Mouse (Mus musculus) kidney, adult 2 months (tissue): Measurements from ENCODE around the gene A430078G23Rik. TPM values are rescaled to one million over a fixed set of nuclear protein-coding genes. Genes with fewer than 3 reads are reported as not detected.

Experiments
- DNase-seq: peaks from one replicate; pipeline ENCODE4 v3.0.0; 2021
- H3K27ac ChIP-seq: fragments of 200-500 bp; 2 replicates; pipeline ENCODE4 v1.5.1; 2012; ENCODE audit warnings: low read depth, low read length, control low read depth, inconsistent platforms; ENCODE audit not compliant: insufficient read depth
- H3K27me3 ChIP-seq: fragments of 200-500 bp; replicated peaks from 2 replicates; pipeline ENCODE4 v1.6.1; 2012; ENCODE audit warnings: mild to moderate bottlenecking, moderate library complexity, low read length, inconsistent platforms; ENCODE audit not compliant: control insufficient read depth, insufficient read depth
- H3K36me3 ChIP-seq: fragments of 200-500 bp; 2 replicates; pipeline ENCODE4 v1.6.1; 2012; ENCODE audit warnings: mild to moderate bottlenecking, moderate library complexity, low read length, inconsistent platforms; ENCODE audit not compliant: control insufficient read depth, insufficient read depth
- H3K4me1 ChIP-seq: fragments of 200-500 bp; 2 replicates; pipeline ENCODE4 v1.6.1; 2011; ENCODE audit warnings: low read length; ENCODE audit not compliant: control insufficient read depth, insufficient read depth
- H3K4me3 ChIP-seq: fragments of 200-500 bp; 2 replicates; pipeline ENCODE4 v1.5.1; 2011; ENCODE audit warnings: mild to moderate bottlenecking, low read depth, low read length, control low read depth; ENCODE audit not compliant: insufficient read depth
- CTCF ChIP-seq: fragments of 200-500 bp; conservative IDR thresholded peaks from 2 replicates; pipeline ENCODE4 v1.5.1; 2011; ENCODE audit warnings: low read depth, mild to moderate bottlenecking, control low read depth, low read length, moderate library complexity, mixed read lengths; ENCODE audit not compliant: insufficient read depth, insufficient read length
- POLR2A ChIP-seq: fragments of 200-500 bp; IDR thresholded peaks from one replicate; pipeline ENCODE4 v1.6.1; 2011; ENCODE audit warnings: low read depth, low read length, control low read depth
- WGBS: fragments of 180-500 bp; shearing (Covaris S2); methylation state at CpG from one replicate; pipeline ENCODE4 v1.1.7; 2018; 5-methylcytosine and 5-hydroxymethylcytosine counted together
- polyA plus RNA-seq: library from polyadenylated mRNA; depleted of rRNA; stranded (reverse); fragments of >200 nt; gene quantifications from 2 replicates; pipeline ENCODE4 v1.2.3, GENCODE M21; 2012

Gene A430078G23Rik
- polyA plus RNA-seq, 1 experiment = 1.1 TPM

DNA sequence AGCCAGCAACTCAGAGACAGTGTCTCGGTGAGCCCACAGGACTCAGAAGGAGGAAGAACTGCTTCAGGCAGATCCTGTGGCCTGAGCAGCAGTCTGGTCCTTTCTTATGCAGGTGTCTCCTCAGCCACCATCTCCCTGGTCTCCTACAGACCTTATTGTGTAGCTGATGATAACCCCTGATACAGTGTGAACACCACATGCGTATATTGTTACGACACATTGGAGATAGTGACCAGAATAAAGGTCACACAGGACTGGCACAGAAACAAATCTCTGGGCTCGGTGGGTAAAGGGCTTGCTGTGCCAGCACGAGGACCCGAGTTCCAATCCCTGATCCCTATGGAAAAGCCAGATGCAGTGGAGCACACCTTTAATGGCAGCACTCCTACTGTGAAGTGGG lies 62.4 kb downstream of the A430078G23Rik start:
- TF ChIP-seq CTCF (no peak), POLR2A (no peak)
- WGBS = 81% methylated on average over 6 of the region's 6 CpGs

DNA sequence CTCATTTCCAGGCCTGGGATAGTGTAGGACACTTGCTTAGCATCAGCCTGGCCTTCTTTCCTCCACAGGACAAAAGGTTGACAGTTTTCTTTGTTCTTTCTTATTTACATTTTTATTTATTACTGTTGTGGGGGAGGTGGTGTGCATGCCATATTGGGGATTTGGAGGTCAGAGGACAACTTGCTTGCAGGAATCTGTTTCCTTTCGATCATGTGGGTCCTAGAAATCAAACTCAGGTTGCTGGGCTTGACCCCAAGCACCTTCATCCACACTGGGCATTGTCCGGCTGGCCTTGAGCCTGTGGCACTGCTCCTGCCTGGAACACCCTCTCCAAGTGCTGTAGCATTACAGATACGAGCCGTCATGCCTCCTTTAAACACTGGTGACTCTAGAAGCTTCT lies 63.6 kb downstream of the A430078G23Rik start:
- no peaks in the 10 kb centered on the region for H3K27me3 ChIP-seq
- TF ChIP-seq CTCF = no peak
- TF ChIP-seq POLR2A = no peak
- no peak for DNase-seq
- H3K4me3 ChIP-seq = no peak overlapping the region
- no peaks in the 10 kb centered on the region for H3K36me3 ChIP-seq
- H3K4me1 ChIP-seq = peaks cover 33% of the 10 kb centered on the region
- peak overlapping the region; percentile 39; the same call in 1 of the 2 replicates for H3K27ac ChIP-seq
- WGBS = 29% methylated on average over 4 of the region's 4 CpGs

More for the DNA sequence above, 62.4 kb downstream of the A430078G23Rik start:
- Histone ChIP-seq H3K36me3 (no peaks in the 10 kb centered on the region), H3K4me1 (peaks cover 34% of the 10 kb centered on the region), H3K27me3 (no peaks in the 10 kb centered on the region), H3K4me3 (no peak overlapping the region), H3K27ac (no peak overlapping the region)
- no peak for DNase-seq

DNA sequence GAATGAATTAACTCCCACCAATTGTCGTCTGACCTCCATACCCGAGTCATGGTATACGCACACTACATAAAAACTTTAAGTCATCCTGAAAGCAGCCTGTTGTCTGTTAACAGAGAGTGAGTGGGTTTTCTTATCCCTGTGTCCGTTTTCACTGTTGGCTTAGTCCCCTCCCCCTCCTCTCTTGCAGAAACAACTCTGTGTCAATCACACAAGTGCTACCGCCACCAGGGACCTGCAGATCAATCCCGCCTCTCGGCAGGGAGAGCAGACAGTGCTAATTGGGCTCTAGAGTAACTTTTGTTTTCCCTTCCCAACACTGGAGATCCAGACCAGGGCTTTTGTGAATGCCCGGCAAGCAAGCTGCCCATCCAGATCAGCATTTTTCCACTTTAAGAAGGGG lies 64.2 kb downstream of the A430078G23Rik start:
- Histone ChIP-seq H3K4me1 (peaks cover 27% of the 10 kb centered on the region), H3K27ac (no peak overlapping the region), H3K36me3 (no peaks in the 10 kb centered on the region), H3K27me3 (no peaks in the 10 kb centered on the region), H3K4me3 (no peak overlapping the region)
- no peak for TF ChIP-seq CTCF
- no peak for TF ChIP-seq POLR2A
- no peak for DNase-seq
- 33% methylated on average over 8 of the region's 8 CpGs for WGBS

DNA sequence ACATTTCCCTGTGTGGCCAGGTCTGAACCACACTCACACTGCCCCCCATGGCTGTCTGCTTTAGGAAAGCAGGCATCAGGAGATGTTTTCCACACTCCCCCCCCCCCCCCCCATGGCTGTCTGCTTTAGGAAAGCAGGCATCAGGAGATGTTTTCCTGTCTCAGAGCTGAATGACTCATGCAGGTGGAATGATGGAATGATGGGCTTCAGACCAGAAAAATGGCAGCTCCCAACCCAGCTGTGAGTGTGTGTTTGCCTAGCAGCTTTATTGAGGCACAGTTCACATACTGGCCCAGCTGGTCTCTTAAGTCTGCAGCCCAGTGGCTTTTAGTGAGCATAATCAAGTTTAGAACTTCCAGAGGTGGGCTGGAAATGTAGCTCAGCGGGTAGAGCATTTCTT lies 64.9 kb downstream of the A430078G23Rik start:
- Histone ChIP-seq H3K27ac (0 out of 2 replicates have a peak overlapping the region, but pooled peaks have one; percentile 9), H3K27me3 (no peaks in the 10 kb centered on the region), H3K4me3 (no peak overlapping the region), H3K36me3 (no peaks in the 10 kb centered on the region), H3K4me1 (peaks cover 27% of the 10 kb centered on the region)
- no peak for TF ChIP-seq CTCF
- TF ChIP-seq POLR2A = no peak
- 87% methylated on average over 1 of the region's 1 CpGs for WGBS
- no peak for DNase-seq

DNA sequence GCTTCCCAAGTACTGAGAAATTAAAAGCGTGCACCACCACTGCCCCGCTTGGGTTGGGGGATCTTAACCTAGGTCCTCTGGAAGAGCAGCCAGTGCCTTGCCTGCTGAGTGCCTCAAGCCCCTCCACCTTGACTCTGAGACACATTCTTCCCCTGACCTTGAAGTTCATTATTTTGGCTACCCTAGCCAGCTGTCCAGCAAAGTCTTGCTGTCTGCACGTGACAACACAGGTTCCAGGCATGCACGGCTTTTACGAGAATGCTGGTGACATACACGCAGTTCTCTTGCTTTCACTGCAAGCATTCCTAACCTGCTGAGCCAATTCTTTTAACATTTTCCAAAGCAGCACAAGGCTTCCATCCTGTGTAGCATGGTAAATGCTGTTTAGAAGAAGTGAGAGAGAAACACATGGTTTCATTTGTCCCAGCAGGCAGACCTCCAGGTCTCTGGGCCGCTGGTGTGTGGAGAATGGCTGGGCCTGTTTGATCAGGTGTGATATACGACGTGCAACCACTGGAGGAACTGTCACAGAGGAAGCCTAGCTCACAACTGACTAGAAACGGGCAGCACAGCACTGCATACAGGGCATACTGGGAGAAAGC lies 67.0 kb downstream of the A430078G23Rik start:
- H3K4me3 ChIP-seq = no peak overlapping the region
- no peaks in the 10 kb centered on the region for H3K27me3 ChIP-seq
- no peak for TF ChIP-seq POLR2A
- peaks cover 27% of the 10 kb centered on the region for H3K4me1 ChIP-seq
- H3K27ac ChIP-seq = peak overlapping the region; percentile 42; the same call in 1 of the 2 replicates
- 46% methylated on average over 10 of the region's 10 CpGs for WGBS
- no peaks in the 10 kb centered on the region for H3K36me3 ChIP-seq
- peak; percentile 40 for DNase-seq

DNA sequence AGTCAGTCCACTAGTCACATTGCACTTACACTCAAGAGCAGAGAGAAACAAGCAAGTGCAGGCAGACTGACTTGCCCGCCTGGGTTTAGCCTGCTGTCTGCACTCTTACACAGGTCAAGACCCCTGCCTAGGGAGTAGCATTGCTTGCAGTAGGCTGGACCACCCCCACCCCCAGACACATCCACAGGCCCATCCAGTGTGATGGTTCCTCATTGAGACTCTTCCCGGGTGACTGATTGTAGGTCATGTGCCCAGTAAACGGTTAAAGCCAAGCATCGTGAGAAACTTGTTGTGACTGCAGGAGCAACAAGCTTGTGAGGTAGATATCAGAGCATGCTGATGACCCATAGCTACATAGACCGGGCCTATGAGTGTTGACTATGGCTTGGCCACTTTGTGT lies 68.3 kb downstream of the A430078G23Rik start:
- no peaks in the 10 kb centered on the region for H3K36me3 ChIP-seq
- H3K27me3 ChIP-seq = no peaks in the 10 kb centered on the region
- DNase-seq = no peak
- TF ChIP-seq CTCF = no peak
- no peak for TF ChIP-seq POLR2A
- H3K4me3 ChIP-seq = no peak overlapping the region
- peaks cover 27% of the 10 kb centered on the region for H3K4me1 ChIP-seq
- no peak overlapping the region for H3K27ac ChIP-seq
- WGBS = 62% methylated on average over 5 of the region's 5 CpGs

DNA sequence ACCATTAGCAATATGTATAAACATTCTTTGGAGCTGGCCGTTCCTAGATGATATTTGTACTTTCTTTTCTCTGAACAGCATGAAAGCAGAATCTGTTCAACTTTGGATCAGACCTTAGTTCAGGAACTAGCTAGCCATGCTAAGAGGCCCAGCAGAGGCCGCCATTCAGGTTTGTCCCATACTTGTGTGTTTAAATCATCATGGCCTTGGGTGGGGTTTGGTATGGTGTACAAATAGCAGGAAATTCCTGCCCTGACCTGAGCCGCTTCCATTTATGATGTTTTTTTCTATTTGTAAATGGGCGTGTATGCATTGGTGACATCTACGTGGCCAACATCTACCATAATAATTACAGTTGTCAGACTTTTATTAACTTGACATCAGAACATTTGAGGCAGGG lies 72.0 kb downstream of the A430078G23Rik start:
- Histone ChIP-seq H3K36me3 (no peaks in the 10 kb centered on the region; the same call in 1 of the 2 replicates), H3K27ac (no peak overlapping the region), H3K27me3 (no peaks in the 10 kb centered on the region), H3K4me3 (no peak overlapping the region), H3K4me1 (peaks cover 9% of the 10 kb centered on the region; the same call in 1 of the 2 replicates)
- TF ChIP-seq CTCF (no peak), POLR2A (no peak)
- no peak for DNase-seq
- WGBS = 83% methylated on average over 5 of the region's 5 CpGs

DNA sequence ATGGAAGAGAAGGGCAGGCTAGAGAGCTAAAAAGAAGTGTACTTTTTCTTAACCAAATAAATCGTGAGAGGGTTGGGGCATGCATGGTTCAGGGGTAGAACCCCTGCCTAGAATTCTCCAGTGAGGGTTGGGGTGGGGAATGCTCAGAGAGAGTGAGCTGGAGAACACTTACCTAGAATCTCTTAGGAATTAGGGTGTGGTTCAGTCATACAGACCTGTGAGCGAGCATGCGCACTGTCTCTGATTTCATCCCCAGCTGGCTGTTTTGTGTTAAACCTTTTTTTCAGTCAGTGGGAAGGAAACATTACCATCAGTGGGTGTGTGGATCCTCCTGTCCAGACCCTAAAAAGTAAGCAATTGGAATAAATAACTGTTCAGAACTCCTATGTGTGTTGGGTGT lies 73.0 kb downstream of the A430078G23Rik start:
- 88% methylated on average over 3 of the region's 3 CpGs for WGBS
- H3K36me3 ChIP-seq = no peaks in the 10 kb centered on the region; the same call in 1 of the 2 replicates
- no peak overlapping the region for H3K27ac ChIP-seq
- DNase-seq = no peak
- H3K4me3 ChIP-seq = no peak overlapping the region
- TF ChIP-seq CTCF (no peak), POLR2A (no peak)
- peaks cover 5% of the 10 kb centered on the region; the same call in 1 of the 2 replicates for H3K4me1 ChIP-seq
- no peaks in the 10 kb centered on the region for H3K27me3 ChIP-seq
